Mouse (Mus musculus): ENCODE data around the gene Adamts9.
A peak's percentile ranks its signal among the peaks of the same experiment; 100 is the strongest.

Adamts9 gene

DNA sequence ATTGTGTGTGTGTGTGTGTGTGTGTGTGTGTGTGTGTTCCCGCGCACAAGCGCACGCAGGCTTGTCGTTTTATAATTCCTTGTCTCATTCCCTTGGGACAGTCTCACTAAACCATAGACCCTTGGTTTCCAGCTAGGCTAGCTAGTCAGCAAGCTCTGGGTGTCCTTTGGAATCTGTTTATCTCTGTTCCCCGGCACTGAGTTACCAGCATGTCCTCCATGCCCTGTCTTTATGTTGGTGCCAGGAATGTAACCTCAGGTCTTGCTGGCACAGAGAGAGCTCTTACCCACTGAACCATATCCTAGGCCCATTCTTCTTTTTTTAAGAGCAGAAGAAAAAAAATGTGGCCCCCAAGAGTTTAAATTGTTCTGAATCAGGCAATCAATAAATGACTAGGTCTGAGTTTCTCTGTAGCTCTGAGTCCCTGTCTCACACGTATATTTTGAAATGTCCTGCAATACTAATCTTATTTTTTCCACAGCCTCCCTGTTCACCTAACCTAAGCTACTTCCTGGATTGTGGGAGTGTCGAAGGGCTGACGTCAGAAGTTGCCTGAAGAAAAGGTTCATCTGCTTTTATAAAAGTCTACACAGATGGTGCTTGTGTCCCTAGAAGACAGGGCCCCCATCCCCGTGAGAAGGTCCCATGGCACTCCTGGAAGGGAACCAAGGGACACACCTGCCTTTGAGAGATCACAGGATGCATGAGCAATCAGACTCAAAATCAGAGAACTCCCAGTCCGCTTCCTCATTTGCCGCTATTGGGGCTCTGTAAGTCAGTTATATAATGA is 84.4 kb downstream of the Adamts9 start:
- DNase-seq = no peak

DNA sequence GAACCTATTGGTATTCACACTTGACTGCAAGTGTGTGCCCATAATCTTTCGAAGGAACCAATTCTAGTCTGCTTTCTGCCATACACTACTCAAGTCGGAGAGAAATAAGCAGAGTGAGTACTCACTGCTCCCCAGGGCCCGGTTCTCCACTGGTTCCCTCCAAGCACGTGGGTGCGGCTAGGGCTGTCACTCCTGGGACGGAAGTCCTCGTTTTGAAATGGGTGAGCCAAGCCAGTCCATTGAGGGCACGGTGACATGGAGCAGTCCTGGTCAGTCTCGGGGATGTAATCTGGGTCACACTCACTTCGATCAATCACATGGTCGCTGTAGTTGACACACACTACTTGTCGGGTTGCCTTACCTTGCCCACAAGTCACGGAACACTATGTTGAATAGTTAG is 85.5 kb downstream of the Adamts9 start:
- DNase-seq = no peak

DNA sequence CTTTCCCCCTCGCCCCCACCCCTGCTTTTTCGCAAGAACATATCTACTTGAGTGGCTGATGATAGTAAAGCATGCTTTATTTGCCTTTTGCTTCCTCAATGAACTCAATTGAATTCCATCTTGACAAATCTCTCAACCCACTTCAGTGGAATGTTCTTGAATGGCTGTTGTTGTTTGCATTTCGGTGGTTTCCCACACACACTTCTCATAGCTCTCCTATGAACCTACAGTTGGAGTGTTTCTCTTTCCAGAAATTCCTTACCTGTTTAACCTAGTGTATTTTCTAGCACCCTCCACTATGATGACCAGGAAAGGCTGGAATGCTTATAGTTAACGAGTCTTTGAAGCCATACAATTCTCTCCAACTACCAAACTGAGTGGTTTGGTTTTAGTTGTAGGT is 88.4 kb downstream of the Adamts9 start:
- no peak for DNase-seq

DNA sequence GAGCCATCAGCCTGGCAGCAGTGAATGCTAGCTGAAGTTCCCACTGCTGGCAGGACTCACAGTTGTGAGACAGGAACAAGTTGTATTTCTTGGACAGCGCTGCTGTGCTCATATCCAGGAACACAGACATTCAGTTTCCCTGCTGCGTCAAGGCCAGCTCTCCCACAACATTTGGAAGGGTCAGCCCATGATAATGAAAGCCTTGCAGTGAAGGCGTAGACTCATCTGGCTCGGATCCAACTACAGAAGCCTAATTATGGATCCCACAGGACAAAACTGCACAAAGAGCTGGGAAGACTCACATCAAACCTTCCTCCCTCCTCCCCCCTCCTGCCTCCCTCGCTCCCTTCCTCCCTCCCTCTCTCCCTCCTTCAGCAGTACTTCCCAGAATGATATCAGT is 93.0 kb downstream of the Adamts9 start:
- peak in 1 of 2 experiments; percentile 5 for DNase-seq

DNA sequence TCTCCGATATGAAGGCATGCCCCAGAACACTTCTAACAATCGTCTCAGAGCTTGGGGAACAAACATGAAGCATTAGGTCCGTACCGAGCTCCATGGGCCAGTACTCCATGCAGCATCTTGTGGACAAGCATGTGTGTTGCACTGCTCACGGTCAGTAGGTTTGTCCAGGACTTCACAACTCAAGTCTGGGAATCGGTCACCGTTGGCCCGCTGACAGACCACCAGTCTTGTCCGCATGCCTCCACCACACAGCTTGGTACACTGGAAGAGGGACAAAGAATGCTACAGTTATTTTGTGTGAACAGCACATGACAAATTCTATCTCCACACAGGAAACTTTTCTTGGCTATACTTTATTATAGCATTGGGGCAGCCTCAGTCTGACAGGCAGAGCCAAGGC is 94.1 kb downstream of the Adamts9 start:
- DNase-seq = no peak

DNA sequence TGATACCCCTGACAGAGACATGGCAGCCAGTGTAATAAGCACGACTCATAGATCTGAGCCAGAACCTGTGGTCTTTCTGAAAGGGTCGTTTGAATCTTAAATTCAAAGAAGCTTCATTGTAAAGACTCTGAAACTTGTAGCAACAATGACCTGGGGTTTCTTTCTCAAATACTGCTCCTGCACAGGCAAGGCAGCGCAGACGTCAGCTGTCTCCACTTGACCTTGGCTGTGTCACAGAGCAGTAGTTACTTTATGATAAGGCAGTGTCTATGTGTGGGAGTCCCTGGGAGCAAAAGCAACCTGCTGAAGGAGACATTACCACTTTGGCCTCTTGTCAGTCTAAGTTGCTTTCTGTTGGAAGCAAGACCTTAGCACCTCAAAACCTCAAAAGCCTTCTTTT is 96.7 kb downstream of the Adamts9 start:
- no peak for DNase-seq

DNA sequence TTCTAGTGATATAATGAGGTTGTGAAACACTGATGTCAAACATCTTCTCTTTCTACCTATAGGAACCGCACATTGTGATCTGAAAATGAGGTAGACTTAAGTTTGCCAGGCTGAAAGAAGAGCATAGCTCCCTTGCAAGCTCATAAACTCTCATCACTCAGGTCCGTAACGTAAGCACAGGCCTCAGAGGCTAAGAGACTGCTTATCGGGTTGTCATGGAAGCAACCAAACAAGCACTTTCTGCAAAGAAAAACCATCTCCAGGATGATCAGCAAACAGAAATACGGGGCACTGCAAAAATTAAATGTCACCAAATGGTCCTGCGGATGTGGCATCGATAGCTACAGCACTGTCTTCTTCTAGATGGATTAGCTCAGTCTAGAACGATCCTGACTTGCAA is 97.4 kb downstream of the Adamts9 start:
- no peak for DNase-seq

DNA sequence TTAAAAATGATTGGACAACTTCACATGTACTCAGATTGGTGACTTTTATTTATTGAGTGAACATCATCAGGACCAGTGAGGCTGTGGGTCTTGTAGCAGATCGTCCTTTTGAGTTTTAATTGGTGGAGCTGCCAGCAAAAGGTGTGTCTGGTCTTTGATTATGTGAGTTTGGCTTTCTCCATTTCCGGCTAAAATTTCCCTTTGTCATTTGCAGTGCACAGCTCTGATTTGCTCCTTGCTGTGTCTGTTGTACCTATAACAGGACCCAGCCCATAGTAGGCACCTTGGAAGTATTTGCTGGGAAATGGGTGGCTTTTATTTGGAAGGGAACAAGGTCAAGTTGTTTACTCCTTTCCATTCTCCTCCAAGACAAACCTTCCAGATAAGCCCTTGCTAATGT is 99.8 kb downstream of the Adamts9 start:
- DNase-seq = no peak

DNA sequence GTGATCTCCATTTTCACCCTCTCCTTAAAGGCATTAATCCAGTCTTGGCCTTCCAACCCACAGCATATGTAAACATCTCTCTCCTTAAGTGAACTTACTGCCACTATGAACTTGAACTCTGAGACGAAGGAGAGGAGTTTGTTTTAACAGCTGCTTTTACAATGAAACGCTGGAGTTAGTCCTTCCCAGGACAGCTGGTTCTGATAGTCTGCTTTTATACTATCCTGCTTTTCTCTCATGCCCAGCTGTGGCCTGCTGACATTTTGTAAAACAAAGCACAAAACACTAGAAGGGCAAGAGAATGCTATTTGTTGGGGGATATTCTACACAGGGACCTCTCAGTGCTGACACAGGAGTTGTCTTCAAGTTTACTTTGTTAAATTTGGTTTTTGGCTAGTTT is 101.3 kb downstream of the Adamts9 start:
- no peak for DNase-seq

DNA sequence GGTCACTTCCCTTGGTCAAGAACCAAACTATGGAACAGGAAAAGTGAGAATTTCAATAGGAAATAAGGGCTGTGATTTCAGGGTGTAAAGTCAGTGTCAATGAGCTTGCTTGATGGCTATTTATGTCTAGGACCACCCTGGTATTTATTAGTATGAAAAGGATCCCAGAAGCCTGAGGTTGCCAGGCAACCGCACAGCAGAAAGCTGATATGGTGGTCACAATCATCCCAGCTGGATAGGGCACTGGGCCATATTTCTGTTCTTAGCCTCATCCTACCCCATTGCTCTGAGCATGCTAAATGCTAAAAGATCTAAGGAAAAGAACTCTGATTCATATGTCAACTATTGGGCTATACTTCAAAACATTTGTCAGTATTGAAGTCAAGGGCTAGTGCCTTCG is 112.2 kb downstream of the Adamts9 start:
- no peak for DNase-seq

DNA sequence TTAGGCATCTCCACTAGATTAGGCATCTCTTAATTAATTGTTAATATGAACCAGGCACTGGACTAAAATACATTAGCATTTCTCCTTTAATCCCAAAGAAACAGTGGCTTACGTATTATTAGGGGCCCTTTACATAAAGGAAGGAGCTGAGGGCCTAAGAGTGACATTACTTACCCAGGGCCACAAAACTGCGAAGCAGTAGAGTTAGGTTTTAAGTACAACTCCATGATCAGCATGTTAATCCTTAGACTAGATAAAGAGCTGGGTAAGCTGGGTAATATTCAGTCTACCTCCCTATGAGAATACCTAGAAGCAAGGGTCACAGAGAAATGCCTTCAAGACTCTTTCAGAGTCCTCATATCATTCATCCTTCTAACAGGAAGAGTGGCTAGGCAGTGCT is 114.1 kb downstream of the Adamts9 start:
- DNase-seq = no peak

DNA sequence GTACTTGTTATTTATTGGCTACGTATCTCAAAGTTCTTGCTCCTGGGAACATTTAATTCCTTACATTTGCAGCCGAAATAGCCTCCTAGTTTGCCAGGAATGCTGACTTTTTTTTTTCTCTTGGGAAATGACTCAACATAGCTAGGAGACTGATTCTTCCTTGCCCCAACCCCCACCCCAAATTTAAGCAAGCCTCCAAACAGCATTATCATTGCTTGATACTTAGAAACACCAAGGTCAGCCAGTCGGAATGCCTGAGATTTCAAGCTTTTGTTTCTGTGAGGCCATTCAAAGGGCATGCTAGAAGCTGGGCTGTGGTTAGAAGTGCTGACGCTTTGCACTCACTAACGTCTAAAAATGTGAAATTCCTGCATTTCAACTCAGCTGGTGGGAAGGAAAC is 115.9 kb downstream of the Adamts9 start:
- DNase-seq = no peak

DNA sequence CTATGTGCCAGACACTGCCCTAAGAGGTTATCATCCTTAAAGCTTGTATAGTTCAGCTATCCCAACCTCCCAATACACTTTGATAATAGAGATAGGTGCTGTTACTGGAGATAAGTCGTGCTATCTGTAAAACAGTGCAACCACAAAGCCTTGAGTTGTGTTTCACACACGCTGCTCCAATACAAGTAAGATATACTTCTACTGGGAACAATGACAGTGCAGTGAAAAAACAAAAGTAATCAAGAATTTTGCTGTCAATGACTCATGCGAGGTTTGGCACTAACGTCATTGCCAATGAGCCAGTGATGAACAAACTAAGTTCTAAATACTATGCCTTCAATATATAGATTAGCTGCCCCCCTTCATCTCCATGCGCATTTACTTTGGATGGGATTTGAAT is 116.7 kb downstream of the Adamts9 start:
- DNase-seq = no peak

DNA sequence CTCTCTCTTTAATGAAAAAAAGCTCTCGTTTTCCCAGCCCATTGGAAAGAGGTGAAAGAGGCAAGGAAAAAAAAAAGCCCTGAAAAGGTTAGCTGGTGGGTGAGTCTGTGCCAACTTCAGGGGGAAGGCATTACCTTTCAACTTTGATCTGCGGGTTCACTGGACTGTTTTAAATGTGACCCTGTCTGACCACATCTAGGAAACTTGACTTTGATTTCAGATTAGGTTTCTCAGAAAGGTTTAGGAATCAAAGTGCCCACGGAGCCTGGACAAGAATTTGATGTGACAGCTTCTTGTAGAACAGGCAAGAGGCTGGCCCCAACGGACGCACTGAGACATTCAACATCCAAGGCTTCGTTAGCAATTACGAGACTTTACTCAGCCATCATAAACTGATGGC is 119.3 kb downstream of the Adamts9 start:
- DNase-seq = no peak

DNA sequence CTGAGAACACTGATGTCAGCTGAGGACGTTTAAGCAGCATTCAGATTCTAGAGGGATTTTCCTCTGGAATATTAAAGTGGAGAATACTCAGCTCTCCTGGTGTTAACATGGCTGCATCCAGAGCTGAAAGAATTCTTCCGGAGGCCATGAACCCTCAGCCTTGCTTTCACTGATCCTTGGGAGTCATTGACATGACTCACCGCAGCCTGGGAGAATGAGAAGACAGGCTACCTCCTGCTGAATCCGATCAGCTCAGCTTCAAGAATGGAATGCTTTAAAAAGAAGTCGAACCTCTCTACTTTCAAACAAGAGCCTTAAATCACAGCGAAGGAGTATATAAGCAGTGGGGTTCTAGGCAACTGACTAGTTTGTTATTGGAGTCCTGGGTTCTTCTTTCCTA is 121.3 kb downstream of the Adamts9 start:
- no peak for DNase-seq

DNA sequence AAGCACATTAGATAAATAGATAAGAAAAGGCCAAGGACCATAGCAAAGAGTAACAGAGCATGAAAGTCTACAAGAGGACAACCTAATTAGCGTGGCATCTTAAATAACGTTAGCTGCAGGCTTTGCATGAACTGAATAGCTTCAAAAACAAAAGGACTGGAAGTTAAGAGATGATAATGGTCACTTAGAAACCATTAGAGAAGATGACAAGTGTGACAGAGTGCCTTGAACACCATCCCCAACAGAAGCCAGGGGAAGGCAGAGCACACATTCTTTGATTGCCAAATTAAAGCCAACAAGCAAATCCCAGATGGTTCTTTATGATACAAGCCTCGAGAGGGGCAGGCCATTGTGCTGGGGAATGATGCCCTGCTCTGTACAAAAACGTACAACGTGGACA is 121.7 kb downstream of the Adamts9 start:
- DNase-seq = no peak

DNA sequence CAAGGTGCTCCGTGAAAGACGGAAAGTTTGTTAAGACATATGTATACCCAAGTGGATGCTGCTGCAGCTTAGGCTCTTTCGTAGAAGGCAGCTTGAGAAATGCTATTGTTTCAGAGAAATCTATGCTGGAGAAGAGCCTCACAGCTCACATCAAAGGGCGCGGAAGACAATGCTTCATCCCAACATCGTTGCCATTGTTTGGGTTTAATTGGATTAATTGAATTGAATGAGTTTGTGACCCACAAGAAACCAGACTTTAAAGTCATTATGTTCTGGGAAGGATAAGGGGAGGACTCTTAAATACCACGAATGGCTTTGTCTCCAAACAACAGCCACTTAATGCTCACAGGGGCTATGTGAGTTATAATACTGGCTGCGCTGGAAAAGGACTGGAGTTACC is 125.6 kb downstream of the Adamts9 start:
- no peak for DNase-seq

DNA sequence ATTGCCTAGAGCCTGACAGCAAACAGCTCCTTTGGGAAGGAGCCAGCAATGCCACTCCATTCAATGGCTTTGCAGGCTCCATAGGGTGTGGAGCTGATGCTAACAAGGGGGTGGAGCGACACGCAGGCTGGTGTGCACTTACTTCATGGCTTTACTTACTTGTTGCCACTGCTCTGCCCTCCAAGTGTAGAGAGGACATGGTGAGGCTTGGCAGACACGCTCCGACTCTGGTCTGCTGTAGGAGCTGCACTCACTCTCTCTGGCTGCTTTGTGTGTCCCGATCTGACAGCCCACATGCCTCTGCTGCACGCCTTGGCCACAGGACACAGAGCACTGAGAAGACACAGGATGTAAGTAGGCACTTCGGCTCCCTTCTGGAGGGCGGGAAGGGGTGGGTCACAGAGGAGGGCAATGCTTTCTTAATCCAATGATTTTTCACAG is 127.0 kb downstream of the Adamts9 start, which contains the start of gene A730049H05Rik:
Gene A730049H05Rik (plus strand): TSS at position 168 of the 441 bp plus-strand sequence.
- DNase-seq = no peak

DNA sequence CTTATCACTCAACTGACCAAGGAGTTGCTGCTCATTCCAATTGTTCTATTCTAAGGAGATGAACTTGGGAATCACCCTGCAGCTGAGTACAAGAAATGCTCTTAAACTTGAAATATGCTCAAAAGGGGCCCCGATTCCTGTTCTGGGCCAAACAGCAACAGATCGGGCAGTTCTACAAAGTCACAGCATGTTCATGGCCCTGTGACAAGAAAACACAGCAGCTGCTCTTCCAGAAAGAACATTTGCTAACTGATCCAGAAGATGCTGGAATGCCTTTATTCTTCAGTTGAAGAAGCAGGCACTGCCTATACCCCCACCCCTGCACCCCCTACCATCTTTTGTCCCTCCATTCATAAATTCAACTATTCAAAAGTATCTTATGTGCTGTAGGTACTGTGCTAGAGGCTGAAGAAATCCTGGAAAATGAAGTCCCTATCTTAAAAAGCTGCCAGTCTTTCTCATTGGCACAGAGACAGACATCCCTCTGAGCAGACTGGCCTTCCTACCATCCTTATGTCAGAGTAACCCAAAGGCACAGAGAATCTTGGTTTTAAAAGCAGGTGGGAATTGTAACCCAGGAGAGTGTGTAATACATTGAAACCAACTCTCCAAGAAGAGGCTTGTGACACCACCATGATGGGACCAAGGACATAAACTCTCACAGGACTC is 130.5 kb downstream of the Adamts9 start:
- no peak for DNase-seq

DNA sequence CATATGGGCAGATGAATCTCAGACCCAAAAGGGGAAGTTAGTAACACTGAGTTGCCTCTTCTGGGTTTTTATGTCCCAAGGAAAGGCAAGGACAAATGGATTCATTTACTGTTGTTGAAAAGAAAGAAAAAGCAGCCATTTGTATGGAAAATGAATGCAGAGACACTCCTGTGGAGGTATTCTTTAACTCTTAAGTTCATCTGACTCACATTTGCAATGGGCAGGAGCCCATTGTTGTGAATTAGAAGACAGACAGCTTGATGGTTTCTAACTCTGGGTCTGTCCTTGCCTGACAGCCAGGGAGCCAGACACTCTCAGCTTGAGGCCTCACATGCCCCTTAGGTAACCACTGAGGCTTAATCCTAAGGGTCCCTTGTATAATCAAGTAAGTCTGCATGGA is 131.7 kb downstream of the Adamts9 start:
- DNase-seq = no peak

DNA sequence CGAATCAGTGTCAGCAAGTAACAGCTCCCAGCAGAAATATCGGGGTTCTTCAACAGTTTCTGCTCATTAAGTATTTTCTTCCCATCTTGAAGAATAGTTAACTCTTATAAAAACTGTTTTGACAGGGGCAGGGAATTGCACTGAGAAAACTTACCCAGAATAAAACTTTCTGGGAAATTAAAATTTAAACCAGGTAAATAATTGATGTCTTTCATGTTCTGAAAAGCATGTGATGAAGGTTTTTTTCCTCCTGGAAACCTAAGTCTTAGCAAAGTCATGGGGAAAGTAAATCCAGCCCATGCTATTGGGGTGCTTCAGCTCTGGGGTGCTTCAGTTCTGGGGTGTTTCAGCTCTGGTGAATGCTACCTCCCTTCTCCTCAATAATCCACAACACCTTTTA is 132.7 kb downstream of the Adamts9 start:
- DNase-seq = no peak

DNA sequence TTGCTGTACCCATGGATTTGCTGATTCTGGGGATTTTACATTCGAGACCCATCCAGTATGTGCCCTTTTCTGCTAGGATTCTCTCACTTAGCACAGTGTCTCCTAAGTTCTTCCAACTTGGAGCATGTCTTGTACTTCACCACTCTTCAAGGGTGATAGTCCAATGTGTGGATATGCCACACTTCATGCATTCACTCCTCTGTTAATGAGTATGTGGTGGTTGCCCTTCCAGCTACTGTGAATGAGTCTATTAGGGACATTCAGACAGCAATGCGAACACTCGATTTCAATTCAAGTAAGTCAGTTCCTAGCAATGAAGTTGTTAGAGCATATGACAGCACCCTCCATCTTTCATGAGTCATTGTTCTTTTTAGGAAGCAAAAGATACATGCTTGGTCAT is 133.5 kb downstream of the Adamts9 start:
- DNase-seq = no peak

DNA sequence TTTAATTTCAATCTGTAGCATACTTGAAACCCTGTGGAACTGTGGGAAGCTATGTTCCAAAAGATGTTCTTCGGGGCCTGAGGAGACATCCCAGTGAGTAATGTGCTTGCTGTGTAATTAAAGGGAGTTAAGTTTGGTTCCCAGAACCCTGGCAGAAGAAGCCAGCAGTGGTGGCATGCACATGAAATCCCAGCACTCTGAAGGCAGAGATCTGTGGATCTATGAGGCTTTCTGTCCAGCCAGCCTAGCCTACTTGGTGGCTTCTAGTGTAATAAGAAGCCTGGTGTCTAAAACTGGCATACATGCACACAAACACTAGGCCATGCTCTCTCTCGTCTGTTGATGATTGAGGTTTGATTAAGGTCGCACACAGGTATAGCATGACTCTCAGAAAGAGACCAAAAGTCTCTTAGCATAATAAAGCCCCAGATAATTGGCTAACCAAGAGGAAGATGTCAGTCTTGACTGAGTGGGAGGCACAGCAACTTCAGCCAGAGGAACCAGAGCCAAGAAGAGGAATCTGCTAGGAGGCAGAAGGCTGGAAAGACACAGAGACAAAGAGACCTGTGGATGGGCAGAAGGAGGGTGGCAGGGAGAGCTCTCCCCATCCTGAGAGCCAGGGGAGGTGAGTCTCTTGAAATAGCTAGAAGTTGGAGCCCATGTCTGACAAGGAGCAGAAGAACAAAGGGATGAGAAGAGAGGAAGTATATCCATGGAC is 138.9 kb downstream of the Adamts9 start:
- no peak for DNase-seq

DNA sequence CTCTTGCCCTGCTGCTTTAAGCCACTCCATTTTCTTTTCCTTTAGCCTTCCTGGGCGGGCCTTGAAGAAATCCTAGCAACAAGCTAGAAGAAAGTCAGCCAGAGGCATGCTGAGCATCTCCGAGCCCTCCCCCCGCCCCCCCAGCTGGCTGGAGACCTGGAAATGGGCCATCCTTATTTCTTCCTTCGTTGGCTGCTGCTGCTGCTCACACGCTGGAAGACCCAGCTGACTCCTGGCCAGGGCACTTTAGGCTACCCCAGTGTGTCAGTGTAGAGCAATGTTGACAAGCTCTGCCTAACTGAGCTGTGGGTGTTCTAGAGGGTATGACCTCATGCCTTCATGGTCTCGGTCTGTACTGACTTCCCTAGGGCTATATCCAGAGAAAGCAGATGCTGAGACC is 140.1 kb downstream of the Adamts9 start:
- DNase-seq = no peak
